Mouse (Mus musculus) c-Kit-positive CD71-positive TER-119-positive erythroid progenitor cells, embryonic 14.5 days (primary cell): Measurements from ENCODE around the gene Ly6g6e.

Experiments used
- DNase-seq: peaks from one replicate; pipeline ENCODE4 v3.0.0-alpha.2; 2013; ENCODE audit warnings: low spot score

Gene Ly6g6e

GRCm38 (mm10) chr17:35074097-35074496 is 2.6 kb upstream of the Ly6g6e start:
- DNase-seq = no peak

DNA sequence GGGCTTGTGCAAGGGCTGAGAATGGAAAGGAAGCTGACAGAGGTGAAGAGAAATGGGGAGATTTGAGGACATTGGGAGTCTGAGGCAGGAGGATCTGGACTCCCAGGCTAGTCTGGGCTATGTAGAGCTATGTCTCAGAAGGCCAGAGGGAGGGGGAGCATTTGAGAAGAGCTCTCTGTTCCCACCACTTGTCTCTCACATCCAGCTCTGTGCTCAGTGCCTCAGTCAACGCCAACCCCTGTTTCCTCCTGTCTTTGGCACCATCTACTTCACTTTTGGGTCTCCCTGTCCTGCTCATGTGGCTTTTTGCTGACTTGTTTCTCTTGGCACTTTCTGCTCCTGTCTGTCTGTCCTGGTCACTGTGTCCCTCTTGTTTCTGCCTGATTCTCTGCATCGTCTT is 583 bp downstream of the Ly6g6e start:
- DNase-seq = no peak

GRCm38 (mm10) chr17:35077786-35078233 is 1.1 kb downstream of the Ly6g6e start, which contains the start of gene Ly6g6d:
Gene Ly6g6d, minus strand, starts transcription at chr17:35078065.
- no peak for DNase-seq

DNA sequence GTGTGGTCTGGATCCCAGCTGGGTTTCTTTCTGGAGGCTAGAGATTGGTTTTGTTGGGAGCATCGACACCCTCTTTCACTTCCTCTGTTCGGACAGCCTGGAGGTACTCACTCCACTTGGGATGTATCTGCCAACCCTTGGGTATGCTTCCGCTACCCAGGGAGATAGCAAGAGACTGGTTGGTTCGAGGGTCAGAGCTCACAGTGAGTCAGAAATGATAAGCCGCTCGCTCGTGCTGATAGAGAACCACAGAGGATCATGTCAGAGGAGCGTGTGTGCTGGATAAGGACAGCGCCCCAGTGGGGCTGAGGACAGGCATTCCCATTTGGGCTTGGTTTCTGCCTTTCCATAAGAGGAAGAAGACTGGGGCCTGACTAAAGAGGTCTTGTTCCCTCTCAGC is 3.1 kb downstream of the Ly6g6e start:
- DNase-seq = peak; percentile 80

DNA sequence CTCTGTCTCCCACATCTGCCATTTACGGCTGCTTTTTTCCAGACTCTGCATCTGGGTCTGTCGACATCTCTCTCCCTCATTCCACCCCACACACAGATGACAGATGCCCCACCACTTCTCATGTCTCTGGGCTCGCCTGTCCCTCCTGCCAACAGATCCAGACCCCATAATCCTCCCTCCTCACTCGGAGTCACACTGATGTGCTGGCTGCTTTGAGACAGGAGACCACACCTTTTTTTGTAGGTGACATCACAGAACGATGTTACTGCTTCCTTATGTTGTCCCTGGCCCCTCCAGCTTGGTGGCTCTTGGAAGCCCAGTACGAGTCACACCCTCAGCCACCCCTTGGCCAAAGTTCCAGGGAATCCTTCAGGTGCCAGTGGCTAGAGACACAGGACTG is 3.5 kb downstream of the Ly6g6e start:
- peak; percentile 45 for DNase-seq

- no peak for DNase-seq
Measured at GRCm38 (mm10) chr17:35080710-35081109, 4.0 kb downstream of the Ly6g6e start.

GRCm38 (mm10) chr17:35082841-35083576 is 6.3 kb downstream of the Ly6g6e start:
- DNase-seq = no peak

- no peak for DNase-seq
Measured at GRCm38 (mm10) chr17:35083929-35084497, 7.3 kb downstream of the Ly6g6e start.

- DNase-seq = no peak
Measured at GRCm38 (mm10) chr17:35085208-35085865, 8.6 kb downstream of the Ly6g6e start, which contains the start of gene Ly6g6f. Gene Ly6g6f, minus strand, starts transcription at chr17:35085610.

DNA sequence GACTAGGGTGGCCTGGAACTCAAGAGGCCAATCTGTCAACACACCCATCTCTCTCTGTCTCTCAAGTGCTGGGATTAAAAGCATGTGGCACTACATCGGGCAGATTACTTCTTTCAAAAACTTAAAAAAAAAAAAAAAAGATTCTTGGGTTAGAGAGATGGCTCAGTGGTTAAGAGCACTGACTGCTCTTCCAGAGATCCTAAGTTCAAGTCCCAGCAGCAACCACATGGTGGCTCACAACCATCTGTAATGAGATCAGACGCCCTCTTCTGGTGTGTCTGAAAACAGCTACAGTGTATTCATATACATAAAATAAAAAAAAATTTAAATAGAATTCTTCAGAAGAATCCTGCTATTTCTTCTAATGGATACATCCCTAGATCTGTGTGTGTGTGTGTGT is 11.4 kb downstream of the Ly6g6e start:
- DNase-seq = no peak

GRCm38 (mm10) chr17:35088825-35089644 is 12.3 kb downstream of the Ly6g6e start, which contains the start of gene Abhd16a:
Gene Abhd16a, plus strand, starts transcription at chr17:35089263.
- peak; percentile 90 for DNase-seq

DNA sequence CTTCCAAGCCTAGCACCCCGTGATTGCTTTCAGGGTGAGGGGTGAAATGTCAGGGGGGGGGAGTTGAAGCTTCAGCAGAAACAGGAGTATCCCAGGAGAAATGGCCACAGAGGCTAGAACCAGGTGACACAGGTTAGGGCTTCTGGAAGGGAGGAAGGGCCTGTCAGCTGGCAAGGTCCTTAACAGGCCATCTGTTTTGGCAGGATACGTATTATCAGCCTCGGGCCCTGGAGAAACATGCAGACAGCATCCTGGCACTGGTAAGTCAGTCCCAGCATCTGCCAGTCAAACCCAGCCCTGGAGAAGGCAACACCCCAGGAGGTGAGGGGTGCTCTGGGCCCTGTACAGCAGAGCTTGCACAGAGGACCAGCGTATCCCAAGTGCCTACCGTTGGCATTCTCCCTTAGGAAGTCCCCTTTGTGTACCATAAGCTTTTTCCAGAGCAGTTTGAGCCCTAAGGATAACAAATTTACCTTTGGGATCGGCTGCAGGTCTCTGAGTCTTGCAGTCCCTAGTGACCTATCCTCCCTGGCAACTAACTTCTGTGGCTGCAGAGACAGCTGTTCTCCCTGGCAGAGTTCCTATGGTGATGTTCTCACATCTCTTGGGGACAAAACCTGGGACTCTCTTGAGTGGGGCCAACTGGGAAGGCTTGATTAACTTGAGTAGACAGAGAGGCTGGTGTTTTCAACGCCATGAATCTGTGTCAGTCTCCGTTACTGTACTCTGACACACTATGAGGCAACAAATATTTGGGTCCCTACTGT is 13.6 kb downstream of the Ly6g6e start:
- DNase-seq = peak; percentile 67

DNA sequence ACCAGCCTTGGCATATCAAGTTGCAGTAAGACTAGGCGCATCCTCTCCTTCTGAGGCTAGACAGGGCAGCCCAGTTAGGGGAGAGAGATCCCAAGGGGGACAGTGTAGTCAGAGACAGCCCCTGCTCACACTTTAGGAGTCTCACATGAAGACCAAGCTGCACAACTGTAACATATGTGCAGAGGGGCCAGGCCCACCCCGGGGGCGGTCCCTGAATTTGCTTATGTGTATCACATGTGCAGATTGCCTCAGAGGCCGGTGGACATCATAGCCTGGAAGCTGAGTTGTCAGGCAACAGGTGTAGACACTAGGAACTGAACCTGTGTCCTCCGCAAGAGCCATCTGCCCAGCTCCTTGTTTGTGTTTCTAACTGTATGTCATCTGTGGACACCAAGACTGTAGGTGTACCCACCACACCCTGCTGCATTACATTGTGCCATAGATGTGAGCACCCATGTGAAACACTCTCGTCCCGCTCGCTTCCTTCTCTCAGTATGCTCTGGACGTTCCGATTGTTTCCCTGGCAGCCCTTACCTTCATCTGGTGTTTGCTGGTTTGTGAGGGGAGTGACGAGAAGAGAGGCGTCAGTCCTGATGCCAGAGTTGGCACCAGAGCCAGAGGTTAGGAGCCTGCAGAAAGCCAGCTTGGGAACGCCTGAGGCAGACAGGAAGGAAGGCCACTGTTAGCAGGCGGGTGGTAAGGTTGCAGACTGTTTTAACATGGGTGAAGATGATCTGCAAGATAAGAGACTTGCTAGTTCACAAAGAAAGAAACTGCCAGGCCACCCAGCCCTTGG is 15.9 kb downstream of the Ly6g6e start:
- DNase-seq = no peak

- DNase-seq = no peak
Measured at GRCm38 (mm10) chr17:35094475-35095365, 18.0 kb downstream of the Ly6g6e start.

DNA sequence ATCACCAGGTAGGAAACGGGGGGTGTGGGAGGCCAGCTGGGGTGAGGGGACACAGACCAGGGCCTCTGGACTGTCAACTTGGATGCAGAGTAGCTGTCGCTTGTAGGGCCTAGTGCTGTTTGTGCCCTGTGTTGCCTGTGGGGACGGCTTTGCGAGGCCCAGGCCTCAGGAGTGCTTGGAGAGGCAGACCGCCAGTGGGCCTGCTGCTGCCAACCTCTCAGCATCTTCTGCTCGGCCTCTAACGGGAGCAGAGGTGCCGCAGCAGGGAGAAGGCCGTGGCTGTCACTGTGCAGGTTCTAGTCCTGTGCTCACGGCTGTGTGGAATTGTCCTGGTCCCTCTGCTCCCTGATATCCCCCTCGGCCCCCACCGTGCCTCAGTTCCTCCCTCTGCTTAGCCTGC is 19.9 kb downstream of the Ly6g6e start:
- no peak for DNase-seq

GRCm38 (mm10) chr17:35097164-35097655 is 20.5 kb downstream of the Ly6g6e start:
- no peak for DNase-seq

- no peak for DNase-seq
Measured at GRCm38 (mm10) chr17:35100196-35100765, 23.6 kb downstream of the Ly6g6e start.

GRCm38 (mm10) chr17:35101161-35101560 is 24.5 kb downstream of the Ly6g6e start:
- DNase-seq = no peak

DNA sequence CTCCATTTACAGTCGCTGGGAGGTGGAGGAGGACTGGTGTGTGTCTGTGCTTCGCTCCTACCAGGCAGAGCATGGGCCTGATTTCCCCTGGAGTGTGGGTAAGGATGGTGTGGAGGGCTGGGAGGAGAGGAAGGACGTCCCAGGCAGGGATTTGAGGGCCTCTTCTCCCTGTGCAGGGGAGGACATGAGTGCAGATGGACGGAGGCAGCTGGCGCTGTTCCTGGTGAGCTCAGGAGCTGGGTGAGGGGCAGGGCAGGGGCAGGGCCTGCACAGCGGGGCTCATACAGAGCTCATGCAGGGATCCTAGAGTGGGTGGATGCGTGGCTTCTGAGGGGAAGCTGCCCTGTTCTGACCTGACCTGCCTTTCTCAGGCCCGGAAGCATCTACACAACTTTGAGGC is 25.6 kb downstream of the Ly6g6e start:
- DNase-seq = no peak
